Mouse (Mus musculus): ENCODE measurements around the gene Fut11.

- TF ChIP-seq CTCF (IDR thresholded peaks at IDR 0.05; ENCODE audit: borderline replicate concordance, extremely low read depth, insufficient read depth, insufficient read length): peak; percentile 58; the same call in 1 of the 2 replicates
- no peak for TF ChIP-seq POLR2A (IDR thresholded peaks at IDR 0.05; ENCODE audit: borderline replicate concordance, extremely low read depth, insufficient read depth, insufficient read length, poor library complexity, severe bottlenecking)
Measured at GRCm38 (mm10) chr14:20696986-20697385, 2.2 kb downstream of the Fut11 start.

Data from brain, embryonic 14.5 days (tissue).